Mouse (Mus musculus): ENCODE measurements around the gene S100z. TPM values are rescaled to one million over a fixed set of nuclear protein-coding genes. Genes with fewer than 3 reads are reported as not detected.

The S100z gene
- total RNA-seq (2021): not detected

GRCm38 (mm10) chr13:95478671-95479413, at the start of gene S100z:
Gene S100z, minus strand, starts transcription at chr13:95478721.
- no peak for DNase-seq (ENCODE audit: low spot score in 2 of 2)
- intact Hi-C loops (cut with DNase I): no loop called here

- intact Hi-C loops (cut with DNase I): no loop called here
- no peak for DNase-seq (ENCODE audit: low spot score in 2 of 2)
These were observed 46.4 kb upstream of the S100z start, which contains the start of gene F2rl1 for GRCm38 (mm10) chr13:95524674-95525491. Gene F2rl1, minus strand, starts transcription at chr13:95525227.

GRCm38 (mm10) chr13:95524424-95524673, 45.8 kb upstream of the S100z start:
- no peak for DNase-seq (ENCODE audit: low spot score in 2 of 2)
- intact Hi-C loops (cut with DNase I): no loop called here

GRCm38 (mm10) chr13:95523659-95524423, 45.3 kb upstream of the S100z start:
- intact Hi-C loops (cut with DNase I): no loop called here
- DNase-seq (ENCODE audit: low spot score in 2 of 2): no peak

DNA sequence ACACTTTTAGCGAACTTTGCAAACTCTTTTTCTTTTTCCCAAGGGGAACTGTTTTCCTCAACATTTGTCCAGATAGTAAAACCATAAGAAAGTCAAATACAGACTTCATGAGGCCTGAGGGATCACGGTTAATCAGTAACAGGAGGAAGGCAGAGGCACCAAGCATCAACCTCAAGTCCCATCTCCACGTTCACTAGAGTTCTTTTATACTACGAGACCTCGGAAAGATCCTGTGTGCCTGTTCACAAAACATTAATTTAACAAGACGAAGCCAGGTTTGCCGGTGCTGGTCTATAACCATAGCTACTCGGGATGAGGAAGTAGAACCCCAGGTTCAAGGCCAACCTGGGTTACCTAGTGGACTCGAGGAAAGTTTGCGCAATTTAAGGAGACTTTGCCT, 43.7 kb upstream of the S100z start:
- DNase-seq (ENCODE audit: low spot score in 2 of 2): no peak
- intact Hi-C loops (cut with DNase I): no loop called here

DNA sequence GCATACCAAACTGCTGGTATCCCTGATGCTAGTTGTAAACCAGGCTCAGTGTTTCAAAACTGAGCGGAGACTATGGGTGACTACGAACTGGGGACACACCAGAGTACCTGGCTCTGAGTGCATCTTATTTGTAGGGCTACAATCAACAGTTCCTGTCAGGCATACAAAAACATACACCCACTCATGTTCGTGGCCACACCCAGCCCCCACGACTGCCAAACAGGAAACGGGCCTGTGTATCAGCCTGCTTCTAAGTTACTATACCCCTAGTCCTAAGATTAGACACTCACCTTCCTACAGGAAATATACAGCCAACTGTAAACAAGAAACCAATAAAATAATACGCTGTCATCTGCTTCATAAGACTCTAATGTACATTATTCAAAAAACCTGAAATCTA, 42.5 kb upstream of the S100z start:
- DNase-seq (ENCODE audit: low spot score in 2 of 2): no peak
- intact Hi-C loops (cut with DNase I): no loop called here

DNA sequence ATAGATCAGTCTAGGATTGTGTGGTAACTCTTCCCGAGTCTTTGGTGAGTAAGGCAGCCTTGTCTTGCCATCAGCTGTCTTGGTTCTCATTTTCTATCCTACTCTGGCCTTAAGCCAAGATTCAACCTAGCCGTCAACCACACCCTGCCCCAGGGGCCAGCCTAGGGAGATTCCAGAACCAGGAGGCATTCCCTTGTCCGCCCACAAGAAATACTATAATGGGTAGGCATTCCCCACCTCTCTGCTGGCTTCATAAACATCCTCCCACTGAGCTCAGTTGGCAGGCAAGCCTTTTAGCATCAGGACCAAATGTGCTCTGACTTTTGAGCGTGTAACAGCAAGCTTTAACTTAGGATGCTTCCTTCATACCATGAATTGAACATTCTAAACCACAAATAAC, 36.2 kb upstream of the S100z start:
- DNase-seq (ENCODE audit: low spot score in 2 of 2): peak in 1 of 2 experiments; percentile 11
- intact Hi-C loops (cut with DNase I): no loop called here

DNA sequence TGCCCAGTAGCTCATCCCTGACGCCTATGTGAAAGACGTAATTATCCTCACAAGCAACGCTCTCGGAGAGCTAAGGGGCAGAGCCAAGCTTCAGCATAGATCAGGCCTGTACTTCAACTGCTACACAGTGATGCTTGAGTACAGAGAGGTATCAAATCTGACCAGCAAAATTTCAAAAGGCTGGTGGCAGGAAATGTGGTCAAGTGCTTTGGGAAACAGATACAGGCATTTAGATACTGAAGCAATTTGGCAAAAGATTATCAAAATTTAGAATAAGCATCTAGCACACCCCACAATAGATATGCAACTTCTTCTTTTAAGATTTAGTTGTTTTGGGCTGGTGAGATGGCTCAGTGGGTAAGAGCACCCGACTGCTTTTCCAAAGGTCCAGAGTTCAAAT, 31.5 kb upstream of the S100z start:
- intact Hi-C loops (cut with DNase I): no loop called here
- no peak for DNase-seq (ENCODE audit: low spot score in 2 of 2)

DNA sequence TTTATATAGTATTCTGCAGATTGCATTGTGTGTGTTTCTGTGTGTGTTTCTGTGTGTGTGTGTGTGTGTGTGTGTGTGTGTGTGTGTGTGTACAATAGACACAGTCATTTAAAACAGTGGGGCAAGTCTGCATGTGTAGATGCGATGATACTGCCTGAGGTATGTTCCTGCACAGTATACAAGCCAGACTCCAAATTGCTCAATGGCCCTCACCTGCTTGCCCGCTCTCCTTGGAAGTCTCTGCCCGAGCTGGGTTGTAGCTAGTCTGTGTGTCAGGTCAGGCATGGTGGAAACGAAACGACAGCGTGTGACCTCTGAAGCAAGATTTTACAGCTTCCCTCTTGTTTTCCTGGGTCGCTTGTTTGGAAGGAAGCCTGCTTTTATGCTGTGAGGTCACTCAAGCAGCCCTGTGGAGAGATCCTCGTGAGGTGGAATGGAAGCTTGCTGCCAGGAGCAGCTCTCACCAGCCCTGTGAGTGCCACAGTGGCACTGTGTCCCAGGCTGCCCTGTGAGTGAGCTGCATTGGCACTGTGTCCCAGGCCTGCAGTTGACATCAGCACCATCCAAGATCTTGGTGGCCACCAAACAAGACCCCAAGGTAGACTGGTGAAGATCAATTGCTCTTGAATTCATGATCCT, 24.9 kb upstream of the S100z start:
- intact Hi-C loops (cut with DNase I): no loop called here

DNA sequence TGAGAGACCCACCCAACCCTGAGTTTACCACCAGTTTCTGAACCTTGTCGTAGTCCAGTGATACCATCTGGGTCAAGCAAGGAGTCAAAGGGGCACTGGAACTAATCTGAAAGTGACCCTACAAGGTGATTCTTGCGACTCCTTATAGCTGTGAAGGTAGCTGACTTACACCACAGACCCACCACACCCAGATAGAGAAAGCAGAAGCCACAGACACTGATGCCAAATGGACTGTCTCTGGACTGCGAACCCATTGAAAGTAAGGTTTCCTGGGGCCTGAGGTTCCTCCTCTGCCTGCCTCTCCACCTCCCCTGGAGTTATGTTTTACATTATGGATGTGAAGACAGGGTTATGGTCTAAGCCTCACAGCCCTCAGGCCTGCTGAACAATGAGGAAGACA, 18.1 kb upstream of the S100z start:
- DNase-seq (ENCODE audit: low spot score in 2 of 2): no peak
- intact Hi-C loops (cut with DNase I): no loop called here

More for the DNA sequence above, 24.9 kb upstream of the S100z start:
- no peak for DNase-seq (ENCODE audit: low spot score in 2 of 2)

DNA sequence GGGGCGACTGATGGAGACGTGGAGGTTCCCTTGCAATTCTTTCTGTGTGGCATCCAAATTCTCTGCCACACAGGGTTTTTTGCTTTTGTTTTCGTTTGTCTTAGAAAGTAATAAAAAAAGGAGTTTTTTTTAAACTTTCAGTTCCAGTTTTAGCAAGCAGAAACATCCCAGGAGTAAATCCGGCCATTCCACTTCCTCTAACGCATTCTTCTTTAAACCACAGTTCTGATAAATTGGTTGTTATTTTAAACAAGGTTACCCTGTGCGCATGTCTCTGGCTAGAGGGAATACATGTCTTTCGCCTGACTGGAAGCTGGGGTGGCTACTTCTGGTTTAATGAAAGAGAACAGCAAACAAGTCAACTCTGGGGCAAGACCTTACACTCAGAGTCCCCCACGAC, 16.3 kb upstream of the S100z start:
- no peak for DNase-seq (ENCODE audit: low spot score in 2 of 2)
- intact Hi-C loops (cut with DNase I): no loop called here

- intact Hi-C loops (cut with DNase I): no loop called here
- DNase-seq (ENCODE audit: low spot score in 2 of 2): no peak
These were observed 14.8 kb upstream of the S100z start for GRCm38 (mm10) chr13:95493296-95493695.

DNA sequence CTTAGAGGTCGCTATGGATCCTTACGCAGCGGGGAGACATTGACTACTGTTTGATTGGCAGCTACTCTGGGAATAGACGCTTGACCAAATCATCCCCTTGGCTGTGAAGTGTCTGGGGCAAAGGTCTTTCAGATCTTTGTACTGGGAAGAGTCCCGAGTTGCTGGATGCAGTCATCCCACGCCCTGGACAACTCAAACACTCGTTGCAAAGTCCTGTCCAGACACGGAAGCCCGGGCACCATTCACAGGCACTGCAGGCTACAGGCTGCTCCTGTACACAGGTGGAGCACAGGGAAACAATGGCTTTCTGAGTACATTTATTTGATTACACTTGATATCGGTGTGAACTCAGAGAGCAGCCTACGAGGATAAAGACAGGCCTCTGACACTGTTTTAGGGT, 12.8 kb upstream of the S100z start:
- intact Hi-C loops (cut with DNase I): no loop called here
- DNase-seq (ENCODE audit: low spot score in 2 of 2): no peak

GRCm38 (mm10) chr13:95484664-95485063, 6.1 kb upstream of the S100z start:
- intact Hi-C loops (cut with DNase I): no loop called here
- no peak for DNase-seq (ENCODE audit: low spot score in 2 of 2)

DNA sequence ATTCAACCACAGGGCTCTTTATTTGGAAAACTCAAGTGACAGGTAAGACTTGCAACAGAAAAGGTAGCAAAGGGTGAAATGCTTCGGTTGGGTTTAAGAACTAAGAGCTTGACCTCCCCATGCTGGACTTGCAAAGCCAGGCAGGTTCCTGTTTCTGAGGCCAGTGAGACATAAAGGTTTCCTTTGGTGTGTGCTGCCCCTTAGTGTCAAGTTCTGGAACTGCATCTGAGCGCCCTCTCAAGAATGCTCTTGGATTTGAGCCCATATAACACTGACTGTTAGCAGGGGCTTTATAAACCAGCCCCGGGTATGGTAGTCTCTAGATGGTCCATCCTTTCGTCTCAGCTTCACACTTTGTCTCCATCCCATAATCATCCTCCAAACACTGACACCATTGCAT, 2.9 kb upstream of the S100z start:
- intact Hi-C loops (cut with DNase I): loop anchor here (1.0 kb wide), 1 partner anchor 91 kb away; no protein-coding TSS in a partner anchor
- peak; percentile 57 to 69 for DNase-seq (ENCODE audit: low spot score in 2 of 2)

- intact Hi-C loops (cut with DNase I): no loop called here
- no peak for DNase-seq (ENCODE audit: low spot score in 2 of 2)
These were observed 1.3 kb downstream of the S100z start for GRCm38 (mm10) chr13:95477173-95477572.

- no peak for DNase-seq (ENCODE audit: low spot score in 2 of 2)
- intact Hi-C loops (cut with DNase I): no loop called here
These were observed 3.4 kb downstream of the S100z start for GRCm38 (mm10) chr13:95475124-95475523.

DNA sequence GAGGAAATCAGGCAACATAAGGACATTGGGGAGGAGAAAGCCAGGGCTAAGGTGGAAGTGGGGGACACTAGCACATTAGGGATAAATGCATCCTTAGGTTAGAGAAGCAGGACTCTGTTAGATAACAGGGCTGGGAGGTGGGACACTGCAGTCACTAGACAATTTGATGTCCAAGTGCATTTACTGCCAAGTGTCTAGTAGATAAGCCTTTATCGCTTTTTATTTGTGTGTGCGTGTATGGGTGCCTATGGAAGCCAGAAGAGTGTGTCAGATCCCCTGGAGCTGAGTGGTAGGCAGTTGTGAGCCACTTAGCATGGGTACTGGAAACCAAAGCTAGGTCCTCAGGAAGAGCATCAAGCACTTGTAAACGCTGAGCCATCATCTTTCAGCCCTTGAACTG, 4.2 kb downstream of the S100z start:
- DNase-seq (ENCODE audit: low spot score in 2 of 2): no peak
- intact Hi-C loops (cut with DNase I): no loop called here

GRCm38 (mm10) chr13:95470970-95471369, 7.6 kb downstream of the S100z start:
- DNase-seq (ENCODE audit: low spot score in 2 of 2): no peak
- intact Hi-C loops (cut with DNase I): no loop called here

DNA sequence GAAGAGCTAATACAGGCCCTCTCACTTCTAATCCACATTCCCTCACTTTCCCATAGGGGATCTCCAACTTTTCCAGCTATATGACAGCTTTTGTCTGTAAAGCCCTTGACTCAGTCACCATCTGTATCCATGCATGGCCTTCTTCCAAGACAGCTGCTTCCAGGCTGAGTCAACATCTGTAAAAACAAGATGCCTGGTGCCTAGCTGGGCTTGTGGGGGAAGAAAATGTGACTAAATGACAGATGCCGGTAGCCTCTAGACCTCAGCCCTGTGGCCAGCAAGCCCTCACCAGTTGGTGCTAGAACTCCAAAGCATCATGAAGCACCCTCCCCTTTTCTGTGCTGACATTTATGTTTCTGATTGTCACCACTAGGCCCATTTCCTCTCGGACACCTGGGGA, 27.0 kb downstream of the S100z start:
- DNase-seq (ENCODE audit: low spot score in 2 of 2): no peak
- intact Hi-C loops (cut with DNase I): no loop called here

Data from left cerebral cortex, postnatal 36 days (tissue).